Mouse (Mus musculus): Measurements from ENCODE around the gene Astl. TPM values are rescaled to one million over a fixed set of nuclear protein-coding genes. Genes with fewer than 3 reads are reported as not detected.
A peak's percentile ranks its signal among the peaks of the same experiment; 100 is the strongest.

Astl gene
- total and polyA plus RNA-seq, 2 experiments: not detected

DNA sequence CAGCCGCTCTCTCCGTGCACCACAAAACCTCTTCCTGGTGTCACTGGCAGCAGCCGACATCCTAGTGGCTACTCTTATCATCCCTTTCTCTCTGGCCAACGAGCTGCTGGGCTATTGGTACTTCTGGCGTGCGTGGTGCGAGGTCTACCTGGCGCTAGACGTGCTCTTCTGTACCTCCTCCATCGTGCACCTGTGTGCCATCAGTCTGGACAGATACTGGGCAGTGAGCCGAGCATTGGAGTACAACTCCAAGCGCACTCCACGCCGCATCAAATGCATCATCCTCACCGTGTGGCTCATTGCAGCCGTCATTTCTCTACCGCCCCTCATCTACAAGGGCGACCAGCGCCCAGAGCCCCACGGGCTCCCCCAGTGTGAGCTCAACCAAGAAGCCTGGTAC, 25.3 kb downstream of the Astl start:
- TF ChIP-seq POLR2A (IDR thresholded peaks at IDR 0.05; ENCODE audit: extremely low read depth, insufficient read depth, low read length): no peak
- no peak for TF ChIP-seq CTCF (IDR thresholded peaks at IDR 0.05; ENCODE audit: low read depth, low read length)
- Histone ChIP-seq H3K36me3 (ENCODE audit: control insufficient read depth, insufficient read depth, low read length) (no peaks in the 10 kb centered on the region), H3K27ac (replicated peaks; ENCODE audit: insufficient read depth, low read depth, low read length) (0 out of 2 replicates have a peak overlapping the region, but pooled peaks have one; percentile 17), H3K4me3 (ENCODE audit: insufficient read depth, low read depth, low read length) (peak overlapping the region; percentile 55), H3K27me3 (ENCODE audit: control insufficient read depth, insufficient read depth, low read length) (peaks cover 11% of the 10 kb centered on the region), H3K9ac (ENCODE audit: low read depth, low read length) (peak overlapping the region; percentile 51), H3K79me2 (ENCODE audit: control insufficient read depth, insufficient read depth, low read length) (no peaks in the 10 kb centered on the region), H3K4me1 (ENCODE audit: control insufficient read depth, insufficient read depth, low read length) (no peaks in the 10 kb centered on the region)
- no peak for DNase-seq (ENCODE audit: extremely low read depth, low read depth, low spot score)
- WGBS: 7% methylated on average over 20 of the region's 20 CpGs

DNA sequence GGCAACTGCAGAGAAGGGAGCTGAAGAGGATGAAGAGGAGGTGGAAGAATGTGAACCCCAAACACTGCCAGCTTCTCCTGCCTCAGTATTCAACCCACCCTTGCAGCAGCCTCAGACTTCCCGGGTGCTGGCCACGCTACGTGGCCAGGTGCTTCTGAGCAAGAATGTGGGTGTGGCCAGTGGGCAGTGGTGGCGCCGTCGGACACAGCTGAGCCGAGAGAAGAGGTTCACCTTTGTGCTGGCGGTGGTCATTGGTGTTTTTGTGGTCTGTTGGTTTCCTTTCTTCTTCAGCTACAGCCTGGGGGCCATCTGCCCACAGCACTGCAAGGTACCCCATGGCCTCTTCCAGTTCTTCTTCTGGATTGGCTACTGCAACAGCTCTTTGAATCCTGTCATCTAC, 26.0 kb downstream of the Astl start:
- no peak overlapping the region for H3K27ac ChIP-seq (replicated peaks; ENCODE audit: insufficient read depth, low read depth, low read length)
- no peak for TF ChIP-seq CTCF (IDR thresholded peaks at IDR 0.05; ENCODE audit: low read depth, low read length)
- no peak for TF ChIP-seq POLR2A (IDR thresholded peaks at IDR 0.05; ENCODE audit: extremely low read depth, insufficient read depth, low read length)
- H3K9ac ChIP-seq (ENCODE audit: low read depth, low read length): peak overlapping the region; percentile 51; the same call in 1 of the 2 replicates
- no peaks in the 10 kb centered on the region for H3K79me2 ChIP-seq (ENCODE audit: control insufficient read depth, insufficient read depth, low read length)
- no peak for DNase-seq (ENCODE audit: extremely low read depth, low read depth, low spot score)
- peaks cover 11% of the 10 kb centered on the region for H3K27me3 ChIP-seq (ENCODE audit: control insufficient read depth, insufficient read depth, low read length)
- WGBS: 28% methylated on average over 8 of the region's 8 CpGs
- H3K4me3 ChIP-seq (ENCODE audit: insufficient read depth, low read depth, low read length): peak overlapping the region; percentile 55
- H3K4me1 ChIP-seq (ENCODE audit: control insufficient read depth, insufficient read depth, low read length): no peaks in the 10 kb centered on the region
- no peaks in the 10 kb centered on the region for H3K36me3 ChIP-seq (ENCODE audit: control insufficient read depth, insufficient read depth, low read length)

DNA sequence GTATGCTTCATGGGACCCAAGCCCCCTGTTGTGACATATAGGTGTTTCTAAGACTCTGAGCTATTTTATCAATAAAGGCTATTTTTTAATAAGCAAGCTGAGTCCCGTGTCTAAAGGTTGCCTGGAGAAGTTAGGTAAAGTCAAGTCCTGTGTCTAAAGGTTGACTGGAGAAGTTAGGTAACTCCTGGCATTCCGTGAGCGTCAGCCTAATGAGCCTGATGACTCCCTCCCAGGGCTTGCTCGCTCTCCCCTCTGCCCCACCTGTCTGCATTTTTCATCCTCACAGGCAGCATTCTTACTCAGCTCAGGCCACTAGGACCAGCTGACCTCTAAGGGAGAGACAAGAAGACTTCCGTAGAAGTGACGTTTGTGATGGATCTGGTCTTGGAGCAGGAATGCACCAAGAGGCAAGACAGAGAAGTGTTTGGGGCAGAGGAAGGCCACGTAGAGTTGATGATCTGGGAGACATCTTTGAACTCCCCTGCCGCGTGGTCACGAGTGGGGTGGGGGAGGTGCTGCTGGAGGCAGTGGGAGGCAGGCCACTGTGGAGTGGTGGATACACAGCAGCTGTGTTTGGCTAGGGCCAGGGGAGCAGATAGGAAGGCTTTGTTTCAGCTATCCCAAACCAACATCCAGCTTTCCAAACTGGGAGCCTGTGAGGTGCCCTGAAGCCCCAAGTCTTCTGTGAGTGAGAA, 28.8 kb downstream of the Astl start:
- no peak overlapping the region for H3K9ac ChIP-seq (ENCODE audit: low read depth, low read length)
- H3K27me3 ChIP-seq (ENCODE audit: control insufficient read depth, insufficient read depth, low read length): peaks cover 11% of the 10 kb centered on the region
- 48% methylated on average over 10 of the region's 10 CpGs for WGBS
- H3K79me2 ChIP-seq (ENCODE audit: control insufficient read depth, insufficient read depth, low read length): no peaks in the 10 kb centered on the region
- peak; percentile 81 for DNase-seq (ENCODE audit: extremely low read depth, low read depth, low spot score)
- peaks cover 6% of the 10 kb centered on the region for H3K4me1 ChIP-seq (ENCODE audit: control insufficient read depth, insufficient read depth, low read length)
- peak overlapping the region; percentile 4; the same call in 1 of the 2 replicates for H3K4me3 ChIP-seq (ENCODE audit: insufficient read depth, low read depth, low read length)
- no peaks in the 10 kb centered on the region for H3K36me3 ChIP-seq (ENCODE audit: control insufficient read depth, insufficient read depth, low read length)
- no peak for TF ChIP-seq CTCF (IDR thresholded peaks at IDR 0.05; ENCODE audit: low read depth, low read length)
- no peak for TF ChIP-seq POLR2A (IDR thresholded peaks at IDR 0.05; ENCODE audit: extremely low read depth, insufficient read depth, low read length)
- H3K27ac ChIP-seq (replicated peaks; ENCODE audit: insufficient read depth, low read depth, low read length): no peak overlapping the region; the same call in 1 of the 2 replicates

DNA sequence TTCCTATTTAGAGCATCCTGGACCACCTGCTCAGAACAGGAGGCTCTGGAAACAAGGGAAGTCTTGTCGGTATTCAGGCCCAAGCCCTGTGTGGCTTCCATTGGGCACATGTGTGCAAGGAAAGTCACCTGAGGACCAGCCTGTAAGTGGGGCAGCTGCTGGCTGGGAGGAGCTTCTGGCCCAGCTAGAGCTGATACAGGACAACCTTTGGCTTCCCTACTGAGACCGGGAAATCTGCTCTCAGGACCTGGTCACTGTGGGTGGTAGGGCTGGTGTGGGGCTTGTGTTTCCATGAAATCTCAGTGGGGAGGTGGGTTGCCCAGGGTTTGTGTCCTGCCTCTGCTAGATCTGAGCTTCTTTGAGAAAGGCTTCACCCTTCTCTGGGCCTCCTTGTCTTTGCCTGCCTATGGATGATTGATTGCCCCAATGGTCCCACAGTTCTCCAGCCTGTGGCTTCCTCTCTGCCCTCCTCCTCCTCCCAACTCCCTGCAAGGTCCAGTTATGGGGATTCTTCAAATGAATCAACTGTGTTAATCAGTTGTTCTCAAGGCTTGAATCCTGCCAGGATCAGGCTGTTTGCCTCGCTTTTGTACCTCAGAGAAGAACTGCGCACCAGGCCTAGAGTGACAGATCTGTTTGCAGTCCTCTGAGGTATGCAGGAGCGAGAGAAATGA, 31.4 kb downstream of the Astl start:
- Histone ChIP-seq H3K4me1 (ENCODE audit: control insufficient read depth, insufficient read depth, low read length) (peaks cover 6% of the 10 kb centered on the region), H3K27ac (replicated peaks; ENCODE audit: insufficient read depth, low read depth, low read length) (no peak overlapping the region), H3K9ac (ENCODE audit: low read depth, low read length) (no peak overlapping the region), H3K36me3 (ENCODE audit: control insufficient read depth, insufficient read depth, low read length) (no peaks in the 10 kb centered on the region), H3K79me2 (ENCODE audit: control insufficient read depth, insufficient read depth, low read length) (no peaks in the 10 kb centered on the region), H3K27me3 (ENCODE audit: control insufficient read depth, insufficient read depth, low read length) (no peaks in the 10 kb centered on the region), H3K4me3 (ENCODE audit: insufficient read depth, low read depth, low read length) (no peak overlapping the region)
- peak; percentile 79 for DNase-seq (ENCODE audit: extremely low read depth, low read depth, low spot score)
- 41% methylated on average over 5 of the region's 5 CpGs for WGBS
- no peak for TF ChIP-seq CTCF (IDR thresholded peaks at IDR 0.05; ENCODE audit: low read depth, low read length)
- TF ChIP-seq POLR2A (IDR thresholded peaks at IDR 0.05; ENCODE audit: extremely low read depth, insufficient read depth, low read length): no peak

DNA sequence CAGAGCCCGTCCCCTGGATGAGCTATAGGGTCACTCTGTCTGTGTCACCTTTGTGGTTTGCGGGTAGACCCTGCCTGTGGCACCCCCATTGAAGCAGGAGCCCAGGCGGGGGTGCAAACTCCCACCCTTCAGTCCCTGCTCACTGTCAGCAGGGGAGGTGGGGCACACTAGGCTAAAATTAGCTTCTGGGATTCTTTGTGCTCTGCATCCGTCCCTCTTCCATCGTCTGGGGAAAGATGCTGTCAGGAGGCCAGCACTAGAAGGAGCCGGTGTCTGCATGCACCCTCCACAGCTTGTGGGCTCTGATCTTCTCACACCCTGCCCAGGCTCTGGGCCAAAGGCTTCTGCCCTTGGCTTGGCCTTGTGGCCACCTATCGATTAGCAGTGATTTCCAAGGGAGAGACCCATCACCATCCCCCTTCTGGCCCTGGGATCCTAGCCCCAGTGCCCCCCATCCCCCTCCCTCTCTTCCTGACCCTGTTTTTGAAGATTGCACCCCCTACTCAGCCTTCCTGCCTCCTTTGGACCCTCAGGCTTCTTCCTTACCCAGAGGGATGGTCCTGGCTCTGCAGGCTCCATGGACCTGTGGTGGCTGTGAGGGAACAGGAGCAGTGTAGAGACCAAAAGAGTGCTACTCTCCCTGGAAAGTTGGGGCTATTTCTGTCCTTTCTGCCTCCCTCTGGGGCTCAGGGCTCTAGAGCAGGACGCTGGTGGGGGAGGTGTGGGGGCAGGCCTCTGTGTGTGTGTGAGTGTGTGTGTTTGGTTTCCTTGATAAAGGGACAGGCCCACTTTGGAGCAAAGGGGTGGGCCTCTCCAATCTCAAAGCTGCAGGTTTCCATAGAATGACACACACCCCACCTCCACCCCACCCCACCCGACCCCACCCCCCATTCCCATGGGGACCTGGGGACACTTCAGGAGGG, 32.4 kb downstream of the Astl start:
- TF ChIP-seq CTCF (IDR thresholded peaks at IDR 0.05; ENCODE audit: low read depth, low read length) (no peak), POLR2A (IDR thresholded peaks at IDR 0.05; ENCODE audit: extremely low read depth, insufficient read depth, low read length) (no peak)
- DNase-seq (ENCODE audit: extremely low read depth, low read depth, low spot score): peak; percentile 75
- 25% methylated on average over 9 of the region's 9 CpGs for WGBS

More for the DNA sequence above, 32.4 kb downstream of the Astl start:
- Histone ChIP-seq H3K27ac (replicated peaks; ENCODE audit: insufficient read depth, low read depth, low read length) (peak overlapping the region; percentile 16; the same call in 1 of the 2 replicates), H3K36me3 (ENCODE audit: control insufficient read depth, insufficient read depth, low read length) (no peaks in the 10 kb centered on the region), H3K9ac (ENCODE audit: low read depth, low read length) (no peak overlapping the region; the same call in 1 of the 2 replicates), H3K27me3 (ENCODE audit: control insufficient read depth, insufficient read depth, low read length) (no peaks in the 10 kb centered on the region), H3K4me3 (ENCODE audit: insufficient read depth, low read depth, low read length) (no peak overlapping the region), H3K4me1 (ENCODE audit: control insufficient read depth, insufficient read depth, low read length) (peaks cover 6% of the 10 kb centered on the region), H3K79me2 (ENCODE audit: control insufficient read depth, insufficient read depth, low read length) (no peaks in the 10 kb centered on the region)

Data from liver, adult 2 months (tissue).